14 mouse cellular contexts compared by ENCODE assay signal in genomic region chr17:46166270-46166669, GRCm38 (mm10).
"Had no signal": no experiment of that assay in that cellular context is flagged by ENCODE, and none has a peak within 500 bp of the region (broad histone marks: within the 10 kb centered on the region; RNA-seq: fewer than 3 reads in every experiment).

No protein-coding gene starts in this region.

- H3K9ac ChIP-seq: limb, embryonic 15.5 days; liver, embryonic 15.5 days; lung, embryonic 14.5 days; midbrain, embryonic 12.5 days; neural tube, embryonic 13.5 days had no signal

- H3K27me3 ChIP-seq: limb, embryonic 15.5 days; liver, embryonic 15.5 days; midbrain, embryonic 12.5 days; neural tube, embryonic 13.5 days had no signal

- H3K4me2 ChIP-seq: limb, embryonic 15.5 days; liver, embryonic 15.5 days; lung, embryonic 14.5 days; midbrain, embryonic 12.5 days; neural tube, embryonic 13.5 days had no signal

- H3K27ac ChIP-seq: kidney, postnatal 0 days; left cerebral cortex, adult 2 months; limb, embryonic 15.5 days; liver, embryonic 15.5 days; midbrain, embryonic 12.5 days; neural tube, embryonic 13.5 days had no signal

- DNase-seq: lung, postnatal 14 days; retina, postnatal 1 day; right cerebral cortex, postnatal 4 days; spleen, adult 18-20 months; thymus, adult 18-20 months; thymus, postnatal 14 days had no signal

- ATAC-seq: midbrain, embryonic 16.5 days had no signal

- H3K4me3 ChIP-seq: left cerebral cortex, adult 2 months; limb, embryonic 15.5 days; liver, embryonic 15.5 days; midbrain, embryonic 12.5 days; neural tube, embryonic 13.5 days had no signal

- H3K9me3 ChIP-seq: limb, embryonic 15.5 days; liver, embryonic 15.5 days; midbrain, embryonic 12.5 days; neural tube, embryonic 13.5 days had no signal
